Mouse (Mus musculus) cerebellum, postnatal 10 days (tissue): ENCODE data around the gene Fam209.
A peak's percentile ranks its signal among the peaks of the same experiment; 100 is the strongest.

Experiments used
- DNase-seq, 2 experiments: peaks; one replicate each; pipeline ENCODE4 v3.0.0; 2021; ENCODE audit warnings: mixed read lengths in 2 of 2

The Fam209 gene

DNA sequence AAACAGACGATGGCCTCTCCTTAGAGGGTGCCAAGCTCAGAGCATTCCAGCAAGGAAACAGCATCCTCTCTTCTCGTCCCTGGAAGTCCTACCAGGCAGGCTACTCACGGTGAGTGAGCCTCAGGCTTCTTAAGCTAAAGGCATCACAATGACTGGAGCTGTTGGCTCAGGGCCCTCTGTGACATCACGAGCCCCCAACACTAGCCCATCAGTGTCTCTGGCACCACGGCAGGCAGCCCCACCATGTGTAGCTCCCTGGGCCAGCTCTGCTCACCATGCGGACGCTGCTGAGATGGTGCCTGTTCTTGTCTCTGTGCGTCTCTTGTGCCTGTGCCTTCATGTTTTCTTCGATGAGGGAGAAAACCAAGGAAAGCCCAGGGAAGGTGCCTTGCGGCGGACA is at the start of gene Fam209:
TSS of gene Fam209 (plus strand) at position 203 of the 400 bp plus-strand sequence.
- DNase-seq = peak; percentile 32 to 46

DNA sequence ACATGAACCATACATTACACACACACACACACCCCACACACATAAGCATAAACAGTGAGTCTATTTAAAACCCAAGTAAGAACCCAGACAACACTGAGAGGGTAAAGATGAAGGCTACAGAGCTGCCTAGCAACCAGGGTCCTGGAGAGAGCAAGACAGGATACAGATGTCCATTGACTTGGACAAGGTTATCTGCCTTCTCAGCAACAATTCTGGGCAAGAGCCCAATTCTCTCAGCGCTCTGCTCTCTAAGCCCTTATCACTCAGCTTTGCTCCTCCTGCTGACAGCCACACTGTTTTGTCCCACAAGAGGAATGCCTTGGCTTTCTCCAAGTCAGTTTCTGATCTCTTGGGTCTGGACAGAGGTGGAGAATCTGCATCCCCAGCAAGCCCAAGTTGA is 41.7 kb upstream of the Fam209 start:
- DNase-seq = no peak

DNA sequence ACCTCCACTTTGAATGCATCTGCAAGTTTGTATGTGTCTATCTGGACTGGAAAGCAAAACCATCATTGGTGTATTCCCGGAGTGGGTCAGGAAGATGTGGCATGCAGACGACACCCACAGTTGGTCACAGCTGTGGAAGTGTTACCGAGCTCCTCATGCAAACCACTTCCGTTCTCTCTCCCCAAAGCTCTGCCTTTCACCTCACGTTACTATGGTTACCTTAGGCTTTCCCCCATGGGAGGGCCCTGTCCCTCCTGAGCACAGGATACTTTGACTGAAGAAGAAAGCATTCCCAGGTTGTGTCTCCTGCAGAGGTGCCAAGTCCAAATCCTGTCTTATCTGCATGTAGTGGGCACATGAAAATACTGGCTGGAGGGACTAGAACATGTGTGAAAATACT is 38.6 kb upstream of the Fam209 start:
- DNase-seq = no peak

DNA sequence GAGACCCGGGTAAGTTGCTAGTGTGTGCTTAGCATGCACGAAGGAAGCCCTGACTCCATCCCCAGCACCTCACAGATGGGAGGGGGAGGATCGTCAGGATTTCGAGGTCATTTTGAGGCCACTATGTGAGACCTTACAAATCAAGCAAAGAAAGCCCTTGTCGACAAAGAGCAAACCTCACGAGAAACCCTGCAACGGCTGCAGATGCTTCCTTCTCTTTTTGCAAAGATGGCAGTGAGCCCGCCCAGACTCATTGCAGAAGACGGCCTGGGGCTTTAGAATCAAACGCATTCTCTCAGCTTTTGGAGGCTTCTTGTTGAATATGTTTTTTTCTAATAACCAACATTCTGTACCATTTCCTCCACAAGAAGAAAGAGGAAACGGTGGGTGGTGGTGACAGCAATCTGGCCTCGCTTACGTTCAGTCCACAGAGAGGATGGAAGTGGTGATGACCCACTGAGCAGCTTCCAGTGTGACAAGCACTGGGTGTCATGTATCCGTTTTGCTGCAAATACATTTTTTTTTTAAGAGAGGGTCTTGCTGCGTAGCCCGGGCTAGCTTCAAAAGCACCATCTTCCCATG is 34.9 kb upstream of the Fam209 start:
- DNase-seq = no peak

DNA sequence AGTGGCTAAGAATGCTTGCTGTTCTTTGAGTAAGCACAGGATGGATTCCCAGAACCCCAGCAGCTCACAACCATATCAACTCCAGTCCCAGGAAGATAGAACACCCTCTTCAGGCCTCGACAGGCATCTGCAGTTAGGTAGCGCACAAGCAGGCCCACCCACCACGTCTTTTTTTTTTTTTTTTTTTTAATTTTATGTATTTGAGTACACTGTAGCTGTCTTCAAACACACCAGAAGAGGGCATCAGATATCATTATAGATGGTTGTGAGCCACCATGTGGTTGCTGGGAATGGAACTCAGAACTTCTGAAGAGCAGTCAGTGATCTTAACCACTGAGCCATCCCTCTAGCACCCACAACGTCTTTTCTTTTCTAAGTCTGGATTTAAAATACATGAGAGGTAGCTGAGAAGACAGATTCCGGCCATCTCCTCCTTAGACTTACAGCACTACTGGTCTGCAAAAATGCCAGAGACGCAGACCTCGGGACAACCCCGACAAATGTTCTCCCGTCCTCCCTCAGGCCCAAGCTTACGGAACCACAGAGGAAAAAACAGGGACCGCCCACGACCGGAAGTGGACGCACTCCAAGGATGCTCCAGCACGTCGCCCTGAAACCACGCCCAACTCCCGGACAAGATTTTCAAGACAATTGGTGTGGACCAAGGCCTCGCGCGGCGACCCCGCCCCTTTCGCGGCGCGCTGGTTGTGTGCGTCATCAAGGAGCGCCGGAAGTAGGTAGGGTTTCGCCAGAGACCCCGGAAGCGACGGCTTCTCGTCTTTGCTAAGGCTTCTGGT is 32.3 kb upstream of the Fam209 start, which contains the start of gene Rtf2:
TSS of gene Rtf2 (plus strand) at position 714 of the 797 bp plus-strand sequence.
- DNase-seq = peak; percentile 100

DNA sequence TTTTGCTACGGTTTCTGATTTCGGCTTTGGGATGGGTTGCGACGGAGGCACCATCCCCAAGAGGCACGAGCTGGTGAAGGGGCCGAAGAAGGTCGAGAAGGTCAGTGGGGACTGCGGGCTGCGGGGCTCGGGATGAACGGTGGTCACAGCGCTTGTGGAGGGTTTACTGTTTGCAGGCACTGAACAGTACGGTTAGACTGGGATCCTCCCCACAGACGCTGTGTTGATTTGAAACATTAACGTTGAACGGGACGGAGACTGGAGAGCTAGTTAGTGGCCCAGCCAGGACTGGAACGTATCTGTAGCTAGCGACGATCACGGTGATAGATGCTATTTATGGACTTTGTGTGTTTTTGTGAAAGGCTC is 31.7 kb upstream of the Fam209 start:
- DNase-seq = no peak

DNA sequence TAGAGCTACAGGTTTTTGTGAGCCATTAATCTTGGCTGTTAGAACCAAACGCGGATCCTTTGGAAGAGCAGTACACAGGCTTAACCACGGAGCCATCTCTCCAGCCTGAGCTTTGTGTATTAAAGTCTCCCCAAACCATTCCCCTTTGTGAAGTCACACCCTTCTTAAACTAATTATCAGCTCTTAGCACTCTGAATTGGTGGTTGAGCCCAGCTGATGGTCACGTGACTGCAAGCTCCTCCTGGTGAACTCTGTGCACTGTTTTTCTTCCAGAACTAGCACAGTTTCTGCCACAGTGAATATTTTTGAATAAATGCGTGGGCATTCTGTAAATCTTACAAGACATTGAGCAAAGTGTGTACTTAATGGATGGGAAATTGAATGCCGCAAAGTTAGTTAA is 31.1 kb upstream of the Fam209 start:
- DNase-seq = no peak

DNA sequence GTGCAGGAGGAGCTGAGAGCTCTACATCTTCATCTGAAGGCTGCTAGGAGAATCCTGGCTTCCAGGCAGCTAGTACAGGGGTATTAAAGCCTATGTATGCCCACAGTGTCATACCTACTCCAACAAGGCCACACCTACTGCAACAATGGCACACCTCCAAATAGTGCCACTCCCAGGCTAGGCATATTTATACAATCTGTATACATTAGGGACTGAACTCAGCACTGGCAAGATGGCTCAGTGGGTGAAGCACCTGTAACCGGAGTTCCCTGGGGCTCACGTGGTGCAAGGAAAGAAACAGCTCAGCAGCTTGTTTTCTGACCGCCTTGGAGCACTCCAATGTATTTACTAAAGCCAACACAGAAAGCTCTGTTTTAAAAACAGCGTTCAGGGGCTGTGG is 26.7 kb upstream of the Fam209 start:
- no peak for DNase-seq

- DNase-seq = peak in 1 of 2 experiments; percentile 41
Measured at GRCm38 (mm10) chr2:172447317-172447716, 25.0 kb upstream of the Fam209 start.

- DNase-seq = no peak
Measured at GRCm38 (mm10) chr2:172448329-172448728, 24.0 kb upstream of the Fam209 start.

DNA sequence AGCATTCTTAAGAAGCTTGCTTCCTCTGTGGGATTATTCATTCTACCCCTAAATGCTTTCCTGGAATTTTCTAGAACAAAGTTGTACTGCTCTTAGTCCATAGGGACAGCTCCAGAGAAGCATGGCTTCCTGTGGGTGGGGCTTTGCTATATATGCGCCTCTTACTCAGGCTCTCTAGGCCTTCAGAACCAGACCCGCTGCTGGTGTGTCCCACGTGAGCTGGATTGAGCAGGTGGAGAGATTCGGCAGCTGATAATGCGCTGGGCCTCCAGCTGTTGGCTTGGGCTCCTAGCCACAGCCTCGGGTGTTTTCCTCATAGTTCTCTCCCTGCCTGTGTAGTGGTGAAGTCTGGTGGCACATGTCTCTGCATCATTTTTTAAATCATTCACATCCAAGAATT is 21.7 kb upstream of the Fam209 start:
- no peak for DNase-seq

- no peak for DNase-seq
Measured at GRCm38 (mm10) chr2:172452031-172452430, 20.3 kb upstream of the Fam209 start.

DNA sequence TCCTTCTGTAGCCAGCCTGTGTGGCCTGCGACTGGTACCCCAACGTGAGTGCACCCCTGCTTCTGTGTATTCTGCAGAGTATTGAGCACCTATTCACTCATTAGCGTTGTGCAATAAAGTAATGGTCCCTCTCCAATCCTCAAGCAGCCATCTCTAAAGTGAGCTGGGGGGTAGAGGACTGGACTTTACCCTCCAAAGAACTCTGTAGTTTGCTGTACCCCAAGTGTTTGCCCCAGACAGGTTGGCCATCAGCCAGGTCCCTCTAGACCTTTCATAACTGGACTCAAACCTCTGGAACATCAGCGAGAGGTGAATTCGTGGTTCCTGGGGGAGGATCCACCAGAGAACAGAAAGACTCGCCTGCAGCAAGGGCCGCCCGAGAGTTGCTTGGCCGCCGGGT is 19.9 kb upstream of the Fam209 start:
- no peak for DNase-seq

DNA sequence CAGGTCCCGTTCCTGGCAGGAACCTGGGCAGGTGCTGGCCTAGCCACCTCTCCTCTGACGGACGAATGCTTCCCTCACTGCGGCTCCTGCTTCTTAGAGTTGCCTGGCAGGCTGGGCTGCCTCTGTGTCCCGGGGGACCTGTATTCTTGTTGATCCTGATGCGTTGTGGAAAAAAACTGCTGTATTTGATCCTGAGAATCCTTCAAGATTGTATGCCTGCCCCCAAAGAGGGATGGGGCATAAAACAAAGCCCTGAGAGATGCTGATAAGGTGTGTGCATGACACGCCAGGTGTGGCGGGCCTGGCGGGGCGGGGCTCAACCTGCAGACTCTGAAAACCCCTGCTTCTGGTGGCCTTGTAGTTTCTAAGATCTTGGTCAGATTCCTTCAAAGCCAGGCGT is 13.8 kb upstream of the Fam209 start, which contains the start of gene Gcnt7:
TSS of gene Gcnt7 (minus strand) at position 101 of the 400 bp plus-strand sequence.
- no peak for DNase-seq

- no peak for DNase-seq
Measured at GRCm38 (mm10) chr2:172460647-172461046, 11.7 kb upstream of the Fam209 start.

DNA sequence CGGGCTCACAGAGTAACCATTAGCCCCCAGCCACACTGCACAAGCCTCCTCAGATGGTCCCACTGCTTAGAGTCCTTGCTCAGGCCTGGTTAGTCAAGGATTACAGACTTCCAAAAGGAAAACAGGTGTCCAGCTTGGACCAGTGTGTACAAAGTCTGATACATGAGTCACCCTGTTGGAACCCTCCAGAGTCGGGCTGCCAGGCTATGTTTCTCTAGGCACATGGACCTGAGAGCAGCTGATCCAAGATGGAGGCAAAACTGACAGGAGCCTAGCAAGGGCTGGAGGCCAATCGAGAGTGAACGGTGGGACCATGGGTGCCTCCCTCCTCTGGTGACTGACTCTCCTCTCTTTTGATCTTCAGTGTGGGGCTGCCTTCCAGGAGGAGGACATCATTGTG is 9.5 kb upstream of the Fam209 start:
- DNase-seq = no peak

DNA sequence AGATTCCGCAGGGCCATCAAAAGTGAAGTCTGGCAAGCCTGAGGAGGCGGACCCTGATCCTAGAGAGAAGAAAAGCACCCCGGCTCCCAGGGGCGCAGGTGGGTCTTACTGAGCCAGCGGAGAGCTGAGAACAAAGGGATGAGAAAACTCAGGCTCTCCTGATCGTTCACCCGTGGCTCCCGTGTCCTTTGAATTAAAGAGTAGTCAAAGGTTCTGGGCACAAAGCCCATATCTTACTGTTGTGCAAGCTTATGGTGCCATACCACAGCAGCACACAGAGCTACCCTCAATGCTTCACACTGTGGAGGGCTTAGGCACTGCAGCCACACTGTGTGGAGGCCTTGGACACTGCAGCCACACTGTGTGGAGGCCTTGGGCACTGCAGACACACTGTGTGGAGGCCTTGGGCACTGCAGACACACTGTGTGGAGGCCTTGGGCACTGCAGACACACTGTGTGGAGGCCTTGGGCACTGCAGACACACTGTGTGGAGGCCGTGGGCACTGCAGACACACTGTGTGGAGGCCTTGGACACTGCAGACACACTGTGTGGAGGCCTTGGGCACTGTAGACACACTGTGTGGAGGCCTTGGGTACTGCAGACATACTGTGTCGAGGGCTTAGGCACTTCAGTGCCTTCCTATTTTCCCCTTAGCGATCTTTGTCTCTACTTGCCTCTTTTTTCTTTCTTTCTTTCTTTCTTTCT is 5.7 kb upstream of the Fam209 start:
- DNase-seq = no peak

- no peak for DNase-seq
Measured at GRCm38 (mm10) chr2:172467206-172467605, 5.1 kb upstream of the Fam209 start.

- peak; percentile 92 to 94 for DNase-seq
Measured at GRCm38 (mm10) chr2:172468346-172468819, 3.9 kb upstream of the Fam209 start.

DNA sequence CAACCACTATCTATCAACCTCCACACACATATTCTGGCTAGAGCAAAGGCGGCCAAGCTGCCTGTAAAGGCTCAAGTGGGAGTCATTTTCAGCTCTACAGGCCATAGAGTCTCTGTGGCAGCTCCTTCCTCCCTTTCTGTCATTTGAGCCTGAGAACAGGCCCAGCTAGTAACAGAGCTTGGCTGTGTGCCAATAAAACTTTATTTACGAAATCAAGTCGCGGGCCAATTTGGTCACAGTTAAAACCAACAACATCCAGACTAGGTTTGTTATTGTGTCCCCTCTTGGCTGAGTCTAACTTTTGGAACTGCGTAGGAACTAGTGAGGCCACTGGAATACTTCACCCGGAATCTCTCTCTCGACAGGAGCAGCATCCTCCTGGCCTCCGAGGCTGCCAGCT is 1.3 kb downstream of the Fam209 start:
- no peak for DNase-seq

DNA sequence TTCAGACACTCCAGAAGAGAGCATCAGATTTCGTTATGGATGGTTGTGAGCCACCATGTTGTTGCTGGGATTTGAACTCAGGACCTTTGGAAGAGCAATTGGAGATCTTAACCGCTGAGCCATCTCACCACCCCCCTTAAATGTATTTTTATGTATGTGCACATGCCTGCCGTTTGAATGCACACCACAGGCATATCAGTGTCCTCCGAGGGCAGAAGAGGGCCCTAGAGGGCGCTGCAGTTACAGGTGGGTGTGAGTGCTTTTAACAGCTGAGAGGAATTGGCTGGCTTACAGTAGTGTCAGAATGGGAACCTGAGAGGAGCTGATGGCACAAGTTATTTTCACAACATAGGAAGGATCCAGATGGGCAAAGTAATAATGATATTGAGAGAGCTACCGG is 2.6 kb downstream of the Fam209 start:
- DNase-seq = peak; percentile 46 to 57

- DNase-seq = no peak
Measured at GRCm38 (mm10) chr2:172476707-172477260, 4.5 kb downstream of the Fam209 start.

- DNase-seq = no peak
Measured at GRCm38 (mm10) chr2:172477350-172477749, 5.0 kb downstream of the Fam209 start.
